Mouse (Mus musculus) liver, embryonic 11.5 days (tissue): ENCODE data around the gene Msgn1. TPM values are rescaled to one million over a fixed set of nuclear protein-coding genes. Genes with fewer than 3 reads are reported as not detected.
A peak's percentile ranks its signal among the peaks of the same experiment; 100 is the strongest.

Source experiments
- ATAC-seq: fragments of 200-750 bp; cut with Nextera tagmentation; replicated peaks from 2 replicates; pipeline ENCODE4 v1.8.0; 2017; ENCODE audit warnings: moderate number of reproducible peaks, mild to moderate bottlenecking, moderate TSS enrichment, moderate library complexity; ENCODE audit not compliant: low FRiP score
- DNase-seq: peaks from one replicate; pipeline ENCODE4 v3.0.0-alpha.2; 2017; ENCODE audit warnings: low spot score
- H3K27ac ChIP-seq: fragments of 300-500 bp; sonication (generic); 2 replicates; pipeline ENCODE4 v1.5.1; 2014; ENCODE audit warnings: mild to moderate bottlenecking, low read depth, low read length, control low read depth
- H3K27me3 ChIP-seq: fragments of 300-500 bp; sonication (generic); replicated peaks from 2 replicates; pipeline ENCODE4 v1.6.1; 2014; ENCODE audit warnings: low read length, mixed read lengths; ENCODE audit not compliant: control insufficient read depth, insufficient read depth
- H3K36me3 ChIP-seq: fragments of 300-500 bp; sonication (generic); 2 replicates; pipeline ENCODE4 v1.6.1; 2014; ENCODE audit warnings: mild to moderate bottlenecking, low read length, moderate library complexity, mixed read lengths; ENCODE audit not compliant: control insufficient read depth, insufficient read depth
- H3K4me1 ChIP-seq: fragments of 300-500 bp; sonication (generic); replicated peaks from 2 replicates; pipeline ENCODE4 v1.6.1; 2014; ENCODE audit warnings: low read length, mixed read lengths; ENCODE audit not compliant: control insufficient read depth, insufficient read depth
- H3K4me2 ChIP-seq: fragments of 300-500 bp; sonication (generic); 2 replicates; pipeline ENCODE4 v1.6.1; 2014; ENCODE audit warnings: mild to moderate bottlenecking, control low read depth, moderate library complexity
- H3K4me3 ChIP-seq: fragments of 300-500 bp; sonication (generic); 2 replicates; pipeline ENCODE4 v1.5.1; 2014; ENCODE audit warnings: low read depth, low read length, control low read depth
- H3K9ac ChIP-seq: fragments of 300-500 bp; sonication (generic); 2 replicates; pipeline ENCODE4 v1.6.1; 2014; ENCODE audit warnings: low read depth, low read length, control low read depth
- H3K9me3 ChIP-seq: fragments of 300-500 bp; sonication (generic); 2 replicates; pipeline ENCODE4 v1.6.1; 2016; ENCODE audit warnings: low read length, inconsistent platforms, mixed read lengths; ENCODE audit not compliant: control insufficient read depth
- WGBS: fragments of 180-500 bp; shearing (Covaris S2); extraction: QIAGEN DNeasy Blood & Tissue Kit; methylation state at CpG from one replicate; pipeline ENCODE4 v1.1.7; 2014; 5-methylcytosine and 5-hydroxymethylcytosine counted together
- polyA plus RNA-seq: library from polyadenylated mRNA; unstranded; fragments of >200 nt; fragmentation: Nextera tagmentation; extraction: Ambion mirVana; gene quantifications from 2 replicates; pipeline ENCODE4 v1.2.1, GENCODE M21; 2014

Msgn1 gene
- polyA plus RNA-seq, 1 experiment from 2014 or later: not detected

GRCm38 (mm10) chr12:11178486-11179154 lies 30.2 kb downstream of the Msgn1 start:
- WGBS: 20% methylated on average over 11 of the region's 11 CpGs
- Histone ChIP-seq H3K4me1 (no peaks in the 10 kb centered on the region), H3K9ac (no peak overlapping the region), H3K4me3 (no peak overlapping the region), H3K9me3 (no peaks in the 10 kb centered on the region), H3K27me3 (no peaks in the 10 kb centered on the region), H3K4me2 (peak overlapping the region; percentile 37; the same call in 1 of the 2 replicates), H3K27ac (no peak overlapping the region), H3K36me3 (no peaks in the 10 kb centered on the region)
- DNase-seq (peak; percentile 71), ATAC-seq (peak; percentile 75)

DNA sequence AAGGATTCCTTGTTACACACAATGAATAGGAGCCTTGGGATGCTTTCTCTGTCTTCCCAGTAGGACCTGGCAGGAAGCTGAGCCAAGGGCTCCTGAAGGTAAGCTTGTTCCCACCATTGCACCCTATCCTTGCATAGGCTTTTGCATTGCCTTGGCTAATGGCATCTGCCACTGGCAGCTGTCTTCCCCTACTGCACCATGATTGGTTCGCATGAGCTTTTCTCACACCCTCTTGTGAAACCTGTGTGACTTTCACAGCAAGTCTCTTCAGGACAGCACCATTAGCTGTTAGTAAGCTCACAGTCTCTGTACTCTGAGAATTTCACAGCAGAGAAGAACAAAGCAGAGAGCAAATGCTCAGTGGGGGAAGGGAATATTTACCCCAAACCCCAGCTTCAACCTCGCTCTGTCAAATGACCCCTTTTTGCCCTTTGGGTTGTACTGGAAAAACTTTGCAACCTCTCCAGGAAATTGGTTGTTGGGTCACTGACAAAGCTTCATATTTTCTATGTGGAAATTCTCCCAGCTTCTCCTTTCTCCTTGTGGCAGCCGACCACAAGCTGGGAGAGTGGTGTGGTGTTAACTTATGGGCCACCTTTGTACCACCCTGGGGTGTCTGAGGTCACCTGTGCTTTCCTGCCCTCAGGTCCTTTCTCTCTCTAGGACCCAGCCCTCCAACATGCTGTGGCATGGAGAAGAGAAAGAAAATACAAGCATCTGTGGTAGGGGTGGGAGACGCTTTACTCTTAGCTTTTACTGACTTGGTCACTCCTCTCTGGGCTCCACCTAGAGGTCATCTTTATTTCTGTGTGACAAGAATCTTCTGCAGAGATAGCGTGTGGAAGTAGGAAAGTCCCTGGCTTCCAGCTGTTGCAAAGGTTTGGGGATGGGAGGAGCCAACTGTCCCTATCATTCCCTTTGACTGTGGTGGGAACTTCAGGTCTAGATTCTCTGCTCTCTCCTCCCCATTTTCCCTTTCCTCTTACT lies 31.1 kb downstream of the Msgn1 start:
- WGBS: 28% methylated on average over 5 of the region's 5 CpGs
- Histone ChIP-seq H3K4me3 (no peak overlapping the region), H3K27ac (no peak overlapping the region), H3K4me1 (no peaks in the 10 kb centered on the region), H3K36me3 (no peaks in the 10 kb centered on the region), H3K9me3 (no peaks in the 10 kb centered on the region), H3K4me2 (0 out of 2 replicates have a peak overlapping the region, but pooled peaks have one; percentile 37), H3K27me3 (no peaks in the 10 kb centered on the region), H3K9ac (no peak overlapping the region)
- DNase-seq (no peak), ATAC-seq (no peak)

- Histone ChIP-seq H3K4me2 (no peak overlapping the region), H3K27ac (no peak overlapping the region), H3K27me3 (no peaks in the 10 kb centered on the region), H3K9ac (no peak overlapping the region), H3K4me3 (no peak overlapping the region), H3K9me3 (no peaks in the 10 kb centered on the region), H3K36me3 (no peaks in the 10 kb centered on the region), H3K4me1 (no peaks in the 10 kb centered on the region)
- no peak for DNase-seq
- no peak for ATAC-seq
- WGBS: 73% methylated on average over 3 of the region's 3 CpGs
Observed at GRCm38 (mm10) chr12:11158670-11159069, 50.1 kb downstream of the Msgn1 start.

Other genes starting within 250 kb of the Msgn1 start
- gene Kcns3, start 57.9 kb downstream of the Msgn1 start, polyA plus RNA-seq: 0.36 and 0.48 TPM in 2 replicates
- 13.5 and 13.9 TPM in 2 replicates for gene Gen1, start 56.8 kb upstream of the Msgn1 start, polyA plus RNA-seq
- gene Smc6, start 56.9 kb upstream of the Msgn1 start, polyA plus RNA-seq: 91.1 and 95.8 TPM in 2 replicates
- gene Vsnl1, start 227.6 kb upstream of the Msgn1 start, polyA plus RNA-seq: 4.4 and 5.9 TPM in 2 replicates
- gene Rad51ap2, start 247.1 kb upstream of the Msgn1 start, polyA plus RNA-seq: 0.16 and 0.23 TPM in 2 replicates